Mouse (Mus musculus) liver, embryonic 16.5 days (tissue): ENCODE measurements around the gene Nmur1. TPM values are rescaled to one million over a fixed set of nuclear protein-coding genes. Genes with fewer than 3 reads are reported as not detected.
A peak's percentile ranks its signal among the peaks of the same experiment; 100 is the strongest.

Experiments
- ATAC-seq: fragments of 200-750 bp; cut with Nextera tagmentation; 2 replicates; pipeline ENCODE4 v1.8.0; 2017; ENCODE audit warnings: low read depth, mild to moderate bottlenecking, moderate number of reproducible peaks, moderate library complexity
- H3K27ac ChIP-seq: fragments of 300-500 bp; sonication (generic); 2 replicates; pipeline ENCODE4 v1.5.1; 2014; ENCODE audit warnings: mild to moderate bottlenecking, low read length
- H3K27me3 ChIP-seq: fragments of 300-500 bp; sonication (generic); 2 replicates; pipeline ENCODE4 v1.6.1; 2014; ENCODE audit warnings: low read depth, low read length, mixed read lengths; ENCODE audit not compliant: control insufficient read depth, insufficient read depth
- H3K36me3 ChIP-seq: fragments of 300-500 bp; sonication (generic); 2 replicates; pipeline ENCODE4 v1.6.1; 2014; ENCODE audit warnings: mild to moderate bottlenecking; ENCODE audit not compliant: control insufficient read depth, insufficient read depth
- H3K4me1 ChIP-seq: fragments of 300-500 bp; sonication (generic); 2 replicates; pipeline ENCODE4 v1.6.1; 2014; ENCODE audit warnings: low read depth, low read length, mixed read lengths; ENCODE audit not compliant: control insufficient read depth
- H3K4me2 ChIP-seq: fragments of 300-500 bp; sonication (generic); 2 replicates; pipeline ENCODE4 v1.6.1; 2014; ENCODE audit warnings: low read depth, low read length, mixed read lengths
- H3K4me3 ChIP-seq: fragments of 300-500 bp; sonication (generic); 2 replicates; pipeline ENCODE4 v1.5.1; 2014; ENCODE audit warnings: low read depth, mild to moderate bottlenecking, low read length
- H3K9ac ChIP-seq: fragments of 300-500 bp; sonication (generic); 2 replicates; pipeline ENCODE4 v1.6.1; 2014; ENCODE audit warnings: low read depth, low read length
- H3K9me3 ChIP-seq: fragments of 300-500 bp; sonication (generic); replicated peaks from 2 replicates; pipeline ENCODE4 v1.6.1; 2016; ENCODE audit warnings: low read length; ENCODE audit not compliant: control insufficient read depth
- WGBS: fragments of 180-500 bp; shearing (Covaris S2); extraction: QIAGEN DNeasy Blood & Tissue Kit; methylation state at CpG from one replicate; pipeline ENCODE4 v1.1.7; 2014; ENCODE audit not compliant: insufficient replicate concordance; 5-methylcytosine and 5-hydroxymethylcytosine counted together
- polyA plus RNA-seq: library from polyadenylated mRNA; unstranded; fragments of >200 nt; fragmentation: Nextera tagmentation; extraction: Ambion mirVana; gene quantifications from 2 replicates; pipeline ENCODE4 v1.2.1, GENCODE M21; 2015

The Nmur1 gene
- polyA plus RNA-seq, 1 experiment from 2014 or later = not detected

DNA sequence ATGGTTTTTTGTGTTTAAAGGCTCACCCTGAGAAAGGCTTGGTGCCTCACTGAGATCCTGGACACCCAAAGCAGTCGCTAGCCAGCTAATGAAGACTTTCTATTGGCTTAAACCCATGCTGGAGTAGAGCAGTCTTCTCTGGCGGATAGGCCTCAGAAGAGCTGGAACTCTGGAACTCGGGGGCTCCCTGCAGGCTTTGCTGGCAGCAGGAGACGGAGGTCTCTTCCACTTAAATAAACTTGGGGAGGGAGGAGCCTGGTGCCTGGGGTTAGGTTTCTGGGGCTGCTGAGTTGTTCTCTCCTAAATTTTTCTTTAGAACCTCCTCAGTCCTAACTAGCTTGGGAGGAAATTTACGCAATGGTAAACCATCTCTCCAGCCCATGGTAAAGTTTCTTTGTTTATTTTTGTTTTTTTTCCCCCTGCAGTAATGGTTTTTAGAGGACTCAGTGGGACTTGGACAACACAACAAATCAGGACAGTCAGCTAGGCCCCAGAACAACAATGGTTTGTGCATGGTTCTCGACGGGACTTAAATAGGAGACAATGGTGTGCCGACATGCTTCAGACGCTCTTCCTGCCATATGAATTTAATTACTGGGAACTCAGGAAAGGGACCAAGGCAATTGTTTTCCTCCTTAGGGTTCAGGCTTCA is 38.3 kb upstream of the Nmur1 start:
- Histone ChIP-seq H3K9ac (no peak overlapping the region), H3K27me3 (no peaks in the 10 kb centered on the region), H3K4me1 (no peaks in the 10 kb centered on the region), H3K9me3 (no peaks in the 10 kb centered on the region), H3K36me3 (no peaks in the 10 kb centered on the region), H3K27ac (no peak overlapping the region), H3K4me2 (no peak overlapping the region), H3K4me3 (no peak overlapping the region)
- WGBS = 67% methylated on average over 9 of the region's 9 CpGs
- no peak for ATAC-seq

DNA sequence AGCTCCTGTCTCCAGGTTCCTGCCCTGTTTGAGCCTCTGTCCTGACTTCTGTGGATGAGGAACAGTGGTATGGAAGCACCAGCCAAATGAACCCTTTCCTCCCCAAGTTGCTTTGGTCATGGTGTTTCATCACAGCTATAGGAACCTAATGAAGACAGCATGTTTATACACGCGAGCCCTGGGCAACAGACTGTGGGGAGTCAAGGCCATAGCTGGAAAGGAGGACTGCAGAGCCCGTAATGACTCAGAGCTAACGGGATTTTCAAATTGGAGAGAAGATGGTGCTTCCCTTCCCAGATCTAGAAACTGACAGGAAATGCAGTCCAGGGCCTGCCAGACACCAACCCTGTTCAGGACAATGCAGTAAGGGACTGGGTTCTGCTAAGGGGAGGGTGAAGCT is 33.3 kb upstream of the Nmur1 start:
- Histone ChIP-seq H3K9ac (no peak overlapping the region), H3K4me2 (no peak overlapping the region), H3K36me3 (no peaks in the 10 kb centered on the region), H3K27ac (no peak overlapping the region), H3K27me3 (no peaks in the 10 kb centered on the region), H3K9me3 (no peaks in the 10 kb centered on the region), H3K4me1 (no peaks in the 10 kb centered on the region), H3K4me3 (no peak overlapping the region)
- WGBS = 57% methylated on average over 4 of the region's 4 CpGs
- no peak for ATAC-seq

DNA sequence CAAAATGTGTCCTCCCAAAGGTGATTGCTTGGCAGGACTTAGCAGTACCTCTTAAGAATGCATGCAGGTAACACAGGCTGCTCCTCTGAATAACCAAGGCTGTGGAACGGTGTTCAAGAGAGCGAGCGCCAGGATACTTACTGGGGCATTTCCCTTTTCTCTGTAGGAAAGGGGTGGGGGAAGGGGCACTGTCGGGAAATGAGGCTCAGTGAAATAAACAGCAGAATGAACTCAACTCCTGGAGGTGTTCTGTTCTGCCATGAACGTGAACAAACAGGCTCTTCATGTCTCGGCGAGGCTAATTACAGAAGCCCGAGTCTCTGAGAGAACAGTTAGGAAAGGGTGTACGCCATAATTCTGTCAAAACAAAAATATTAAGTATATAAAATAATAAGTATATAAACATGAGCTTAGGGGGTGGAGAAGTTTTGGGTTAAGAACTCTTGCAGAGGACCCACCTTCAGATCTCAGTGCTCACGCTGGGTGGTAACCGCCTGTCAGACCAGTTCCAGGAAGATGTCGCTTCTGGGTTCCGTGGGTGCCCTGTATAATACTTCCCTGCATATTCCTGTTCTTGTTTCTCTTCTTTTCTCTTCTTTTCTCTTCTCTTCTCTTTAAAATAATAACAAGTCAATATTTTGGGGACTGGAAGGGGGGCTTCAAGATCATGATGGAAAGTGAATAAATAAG is 31.0 kb upstream of the Nmur1 start:
- no peak overlapping the region for H3K4me3 ChIP-seq
- no peak for ATAC-seq
- no peak overlapping the region; the same call in 1 of the 2 replicates for H3K9ac ChIP-seq
- WGBS = 38% methylated on average over 13 of the region's 13 CpGs
- H3K9me3 ChIP-seq = no peaks in the 10 kb centered on the region
- no peaks in the 10 kb centered on the region for H3K36me3 ChIP-seq
- H3K4me1 ChIP-seq = no peaks in the 10 kb centered on the region
- no peaks in the 10 kb centered on the region for H3K27me3 ChIP-seq
- H3K4me2 ChIP-seq = no peak overlapping the region; the same call in 1 of the 2 replicates
- no peak overlapping the region for H3K27ac ChIP-seq

DNA sequence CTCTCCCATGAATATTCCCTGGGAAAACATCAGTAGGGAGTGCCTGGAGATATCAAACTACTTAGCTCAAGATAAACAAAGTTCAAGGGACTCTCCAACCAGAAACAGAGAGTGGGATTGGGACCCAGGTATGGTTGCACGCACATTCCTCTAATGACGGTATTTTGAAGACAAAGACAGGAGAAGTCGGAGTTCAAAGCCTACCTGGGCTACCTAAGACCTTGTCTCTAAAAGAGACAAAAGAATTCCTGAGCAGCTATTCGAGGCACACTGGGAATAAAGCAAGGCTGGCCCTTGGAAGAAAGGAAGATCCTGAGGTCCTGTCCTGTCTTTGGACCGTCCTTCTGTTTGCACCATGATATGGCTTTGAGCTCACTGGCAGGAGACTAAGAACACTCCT is 26.7 kb upstream of the Nmur1 start:
- Histone ChIP-seq H3K4me2 (no peak overlapping the region), H3K9me3 (no peaks in the 10 kb centered on the region), H3K9ac (no peak overlapping the region), H3K27me3 (no peaks in the 10 kb centered on the region), H3K4me1 (peaks cover 3% of the 10 kb centered on the region; the same call in 1 of the 2 replicates), H3K4me3 (no peak overlapping the region), H3K36me3 (no peaks in the 10 kb centered on the region), H3K27ac (no peak overlapping the region)
- no peak for ATAC-seq
- 69% methylated on average over 5 of the region's 5 CpGs for WGBS

DNA sequence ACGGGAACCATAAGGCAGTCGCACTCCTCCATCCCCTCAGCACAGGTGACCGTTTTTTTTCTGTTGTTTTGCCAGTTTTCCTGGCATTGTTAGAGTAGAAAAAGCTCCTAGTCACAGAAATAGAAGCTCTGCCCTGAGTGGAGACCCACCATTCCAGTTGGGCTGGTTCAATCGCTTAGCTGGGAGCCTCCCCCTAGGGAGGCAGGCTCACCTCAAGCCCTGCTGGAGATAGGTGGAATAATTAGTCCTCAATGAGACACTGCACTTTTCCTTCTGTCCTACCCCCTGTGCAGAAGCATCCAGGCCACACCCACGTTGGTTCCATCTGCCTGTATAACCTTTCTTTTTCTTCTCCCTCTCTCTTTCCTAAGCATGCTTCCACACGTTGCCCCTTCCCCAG is 23.9 kb upstream of the Nmur1 start:
- no peaks in the 10 kb centered on the region for H3K36me3 ChIP-seq
- no peak overlapping the region for H3K9ac ChIP-seq
- no peak overlapping the region for H3K27ac ChIP-seq
- no peak overlapping the region for H3K4me3 ChIP-seq
- no peaks in the 10 kb centered on the region for H3K27me3 ChIP-seq
- 49% methylated on average over 6 of the region's 6 CpGs for WGBS
- peaks cover 3% of the 10 kb centered on the region; the same call in 1 of the 2 replicates for H3K4me1 ChIP-seq
- no peaks in the 10 kb centered on the region for H3K9me3 ChIP-seq
- H3K4me2 ChIP-seq = no peak overlapping the region
- ATAC-seq = no peak

DNA sequence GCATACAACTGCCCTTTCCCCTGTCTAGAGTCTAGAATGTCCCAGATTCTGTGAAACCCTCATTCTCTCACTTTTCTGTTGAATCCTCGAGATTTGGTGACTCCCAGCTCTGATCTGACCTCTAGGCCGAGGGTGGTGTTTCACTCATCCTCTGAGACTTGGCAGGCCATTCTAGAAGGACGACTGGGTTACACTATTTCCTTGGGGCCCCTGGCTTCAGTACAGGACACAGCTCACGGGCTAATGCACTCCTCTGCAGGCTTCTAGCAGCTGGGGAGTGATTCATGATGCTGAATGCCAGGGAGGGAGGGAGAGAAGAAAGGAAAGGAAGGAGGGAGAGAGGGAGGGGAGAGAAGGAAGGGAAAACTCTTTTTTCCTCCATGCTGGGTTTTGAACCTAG is 22.2 kb upstream of the Nmur1 start:
- Histone ChIP-seq H3K4me3 (no peak overlapping the region), H3K27me3 (no peaks in the 10 kb centered on the region), H3K4me2 (no peak overlapping the region), H3K4me1 (peaks cover 11% of the 10 kb centered on the region), H3K36me3 (no peaks in the 10 kb centered on the region), H3K27ac (no peak overlapping the region), H3K9me3 (no peaks in the 10 kb centered on the region), H3K9ac (no peak overlapping the region)
- ATAC-seq = no peak
- 43% methylated on average over 4 of the region's 4 CpGs for WGBS

DNA sequence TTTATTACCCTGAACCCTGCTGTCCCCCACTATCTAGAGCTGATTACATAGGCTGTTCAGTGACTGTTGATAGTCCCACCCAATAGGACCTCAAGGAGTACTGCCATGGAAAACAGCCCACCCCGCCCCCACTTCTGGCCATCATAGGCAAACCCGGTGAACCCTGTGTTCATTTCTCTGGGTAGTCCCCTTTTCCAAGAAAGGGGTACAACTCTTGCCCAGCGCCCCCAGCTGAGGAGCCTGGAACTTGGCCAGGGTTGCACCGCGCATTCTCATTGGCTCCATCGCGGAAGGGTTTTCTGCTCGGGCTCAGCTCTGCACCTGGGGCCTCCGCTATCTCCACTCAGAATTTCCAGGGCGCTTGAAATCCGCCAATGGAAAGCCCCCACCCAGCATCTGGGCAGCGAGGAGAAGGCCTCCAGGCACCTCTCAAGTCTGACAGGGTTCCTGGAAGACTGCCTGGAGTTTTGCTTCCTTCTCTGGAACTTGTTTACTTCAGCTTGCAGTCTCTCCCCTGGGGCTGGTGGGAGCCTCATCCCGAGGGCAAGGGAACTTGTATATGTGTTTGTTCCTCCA is 21.7 kb upstream of the Nmur1 start:
- no peak overlapping the region for H3K4me2 ChIP-seq
- H3K27me3 ChIP-seq = no peaks in the 10 kb centered on the region
- no peak for ATAC-seq
- no peak overlapping the region for H3K4me3 ChIP-seq
- 55% methylated on average over 13 of the region's 13 CpGs for WGBS
- peaks cover 17% of the 10 kb centered on the region for H3K4me1 ChIP-seq
- H3K9me3 ChIP-seq = no peaks in the 10 kb centered on the region
- no peaks in the 10 kb centered on the region for H3K36me3 ChIP-seq
- 0 out of 2 replicates have a peak overlapping the region, but pooled peaks have one; percentile 16 for H3K27ac ChIP-seq
- H3K9ac ChIP-seq = no peak overlapping the region

DNA sequence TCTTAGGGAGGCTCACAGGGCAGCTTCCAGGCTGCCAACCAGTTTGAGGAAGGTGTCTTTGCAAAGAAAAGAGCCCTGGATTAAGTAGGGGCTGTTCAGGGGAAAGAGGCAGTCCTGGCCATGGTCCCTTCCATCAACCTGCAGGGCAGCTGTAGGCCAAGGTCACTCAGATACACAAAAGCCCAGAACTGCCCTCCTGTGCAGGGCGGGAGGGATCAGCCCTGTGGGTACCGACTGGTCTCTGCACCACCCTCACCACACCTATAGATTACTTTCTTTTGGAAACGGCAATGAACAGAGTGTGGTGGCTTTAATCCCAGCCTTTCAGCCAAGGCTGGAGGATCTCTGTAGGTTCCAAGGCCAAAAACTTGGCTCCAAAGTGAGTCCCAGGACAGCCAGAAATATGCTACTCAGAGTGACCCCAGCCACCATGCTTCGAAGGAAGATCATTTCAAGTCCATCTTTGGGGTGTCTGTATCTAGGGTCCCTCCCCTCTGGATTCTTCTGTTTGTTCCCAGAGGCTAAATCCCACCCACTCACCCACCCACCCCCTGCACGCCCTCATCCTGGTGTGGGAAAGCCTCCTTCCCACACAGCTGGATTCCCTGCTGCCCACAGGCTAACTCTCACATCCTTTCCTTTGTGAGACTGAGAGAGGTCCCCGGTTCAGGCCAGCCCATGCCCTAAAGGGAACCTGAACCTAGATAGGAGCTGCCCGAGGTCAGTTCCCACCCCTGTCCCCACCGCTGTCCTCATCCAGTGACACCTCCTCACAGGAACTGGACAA is 17.6 kb upstream of the Nmur1 start:
- WGBS = 37% methylated on average over 8 of the region's 8 CpGs
- Histone ChIP-seq H3K4me2 (peak overlapping the region; percentile 93; the same call in 1 of the 2 replicates), H3K4me3 (peak overlapping the region; percentile 64; the same call in 1 of the 2 replicates), H3K9me3 (no peaks in the 10 kb centered on the region), H3K36me3 (no peaks in the 10 kb centered on the region), H3K27me3 (no peaks in the 10 kb centered on the region), H3K27ac (peak overlapping the region; percentile 82), H3K4me1 (peaks cover 34% of the 10 kb centered on the region), H3K9ac (peak overlapping the region; percentile 68; the same call in 1 of the 2 replicates)
- no peak for ATAC-seq
